15 mouse cellular contexts compared by ENCODE assay signal in genomic region chr17:86772035-86772434, GRCm38 (mm10). TPM values are rescaled to one million over a fixed set of nuclear protein-coding genes. Genes with fewer than 3 reads are reported as not detected.
"Had no signal": no experiment of that assay in that cellular context is flagged by ENCODE, and none has a peak within 500 bp of the region (broad histone marks: within the 10 kb centered on the region; RNA-seq: fewer than 3 reads in every experiment).

No protein-coding gene starts in this region.

- H3K4me1 ChIP-seq: midbrain, embryonic 15.5 days; neural tube, embryonic 12.5 days had no signal

- H3K4me3 ChIP-seq: limb, embryonic 12.5 days; liver, embryonic 15.5 days; midbrain, embryonic 15.5 days; neural tube, embryonic 12.5 days had no signal

- H3K27me3 ChIP-seq: limb, embryonic 12.5 days; liver, embryonic 15.5 days; midbrain, embryonic 15.5 days; neural tube, embryonic 12.5 days had no signal

- ATAC-seq: lung, postnatal 0 days; midbrain, embryonic 15.5 days had no signal

- H3K9ac ChIP-seq: limb, embryonic 12.5 days; liver, embryonic 15.5 days; midbrain, embryonic 15.5 days; neural tube, embryonic 12.5 days had no signal

- H3K27ac ChIP-seq: limb, embryonic 12.5 days; liver, embryonic 15.5 days; midbrain, embryonic 15.5 days; neural tube, embryonic 12.5 days had no signal

- DNase-seq: kidney, postnatal 25 days; liver; lung, adult 2 months; lung, postnatal 36 days; retina, postnatal 1 day; right cerebral cortex, postnatal 4 days; spleen, adult 18-20 months; thymus, adult 18-20 months; thymus, postnatal 14 days had no signal

- H3K36me3 ChIP-seq: limb, embryonic 12.5 days; liver, embryonic 15.5 days; midbrain, embryonic 15.5 days; neural tube, embryonic 12.5 days had no signal

- H3K9me3 ChIP-seq: limb, embryonic 12.5 days; liver, embryonic 15.5 days; midbrain, embryonic 15.5 days; neural tube, embryonic 12.5 days had no signal

- H3K4me2 ChIP-seq: limb, embryonic 12.5 days; liver, embryonic 15.5 days; midbrain, embryonic 15.5 days; neural tube, embryonic 12.5 days had no signal

RNA-seq across cellular contexts. Expression of gene Epas1, which starts 18.5 kb away (rescaled TPM):
- total RNA-seq: megakaryocyte progenitor cell, adult 5-6 weeks had no signal
